Mouse (Mus musculus): ENCODE results near the gene Elmo1.

DNA sequence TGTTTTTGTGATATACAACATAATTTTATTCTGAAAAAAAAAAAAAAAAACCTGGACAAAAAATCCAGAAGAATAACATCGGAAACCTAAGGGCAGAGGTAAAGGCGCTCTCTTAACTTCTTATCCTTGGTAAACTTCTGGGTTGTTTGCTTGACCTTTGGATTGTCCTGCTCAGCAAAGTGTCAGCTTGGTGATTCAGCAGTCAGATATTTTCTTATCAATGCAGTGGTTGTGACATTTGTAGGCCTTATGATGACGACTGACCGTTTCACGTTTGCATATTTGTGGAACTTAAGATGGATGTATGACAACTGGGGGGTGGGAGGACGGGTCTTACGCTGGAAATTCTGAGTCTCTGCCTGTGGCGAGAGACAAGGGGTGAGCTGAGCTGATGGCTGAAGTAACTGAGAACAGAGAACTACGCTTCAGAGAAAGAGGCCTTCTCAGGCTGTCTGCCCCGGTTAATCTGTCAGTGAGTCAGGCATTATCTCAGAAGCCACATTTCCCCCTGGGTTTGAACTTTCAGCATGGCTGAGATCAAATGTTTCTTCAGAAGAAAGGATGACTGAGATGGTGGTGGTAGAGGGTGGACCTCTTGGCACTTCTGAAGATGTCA is 73.1 kb downstream of the Elmo1 start:
- TF ChIP-seq GATA1 (IDR thresholded peaks at IDR 0.05; ENCODE audit: borderline replicate concordance, low read length) (no peak), CTCF (IDR thresholded peaks at IDR 0.05; ENCODE audit: low read depth, low read length) (no peak), POLR2AphosphoS5 (IDR thresholded peaks at IDR 0.05; ENCODE audit: insufficient replicate concordance, low read depth, low read length) (no peak), TAL1 (conservative IDR thresholded peaks at IDR 0.05; ENCODE audit: low read depth, low read length) (no peak), GATA2 (IDR thresholded peaks at IDR 0.05; ENCODE audit: borderline replicate concordance, low read depth, low read length) (no peak)
